Mouse (Mus musculus) embryonic facial prominence, embryonic 11.5 days (tissue): ENCODE measurements around the gene Eed. TPM values are rescaled to one million over a fixed set of nuclear protein-coding genes. Genes with fewer than 3 reads are reported as not detected.
A peak's percentile ranks its signal among the peaks of the same experiment; 100 is the strongest.

Experiments
- ATAC-seq: fragments of 200-750 bp; cut with Nextera tagmentation; replicated peaks from 2 replicates; pipeline ENCODE4 v1.8.0; 2017; ENCODE audit warnings: low read depth; ENCODE audit not compliant: insufficient number of reproducible peaks, low FRiP score, low TSS enrichment
- DNase-seq: peaks from one replicate; pipeline ENCODE4 v3.0.0-alpha.2; 2015; ENCODE audit warnings: low spot score
- H3K27ac ChIP-seq: fragments of 300-500 bp; sonication (generic); replicated peaks from 2 replicates; pipeline ENCODE4 v1.5.1; 2014; ENCODE audit warnings: mild to moderate bottlenecking, low read depth, low read length, control low read depth
- H3K27me3 ChIP-seq: fragments of 300-500 bp; sonication (generic); 2 replicates; pipeline ENCODE4 v1.6.1; 2014; ENCODE audit warnings: mild to moderate bottlenecking, low read length, moderate library complexity, mixed read lengths; ENCODE audit not compliant: control insufficient read depth, insufficient read depth
- H3K36me3 ChIP-seq: fragments of 300-500 bp; sonication (generic); replicated peaks from 2 replicates; pipeline ENCODE4 v1.6.1; 2014; ENCODE audit warnings: low read depth, mild to moderate bottlenecking, low read length, moderate library complexity, mixed read lengths; ENCODE audit not compliant: control insufficient read depth, insufficient read depth
- H3K4me1 ChIP-seq: fragments of 300-500 bp; sonication (generic); 2 replicates; pipeline ENCODE4 v1.6.1; 2014; ENCODE audit warnings: low read length, mixed read lengths; ENCODE audit not compliant: control insufficient read depth, insufficient read depth
- H3K4me2 ChIP-seq: fragments of 300-500 bp; sonication (generic); 2 replicates; pipeline ENCODE4 v1.6.1; 2014; ENCODE audit warnings: low read depth, mild to moderate bottlenecking, control low read depth, low read length, moderate library complexity
- H3K4me3 ChIP-seq: fragments of 300-500 bp; sonication (generic); 2 replicates; pipeline ENCODE4 v1.5.1; 2014; ENCODE audit warnings: low read depth, low read length, control low read depth
- H3K9ac ChIP-seq: fragments of 300-500 bp; sonication (generic); replicated peaks from 2 replicates; pipeline ENCODE4 v1.6.1; 2014; ENCODE audit warnings: mild to moderate bottlenecking, control low read depth, low read length
- H3K9me3 ChIP-seq: fragments of 300-500 bp; sonication (generic); replicated peaks from 2 replicates; pipeline ENCODE4 v1.6.1; 2016; ENCODE audit warnings: mild to moderate bottlenecking, low read length, inconsistent platforms, mixed read lengths; ENCODE audit not compliant: control insufficient read depth
- WGBS: fragments of 180-500 bp; shearing (Covaris S2); extraction: QIAGEN DNeasy Blood & Tissue Kit; methylation state at CpG from one replicate; pipeline ENCODE4 v1.1.7; 2014; 5-methylcytosine and 5-hydroxymethylcytosine counted together
- polyA plus RNA-seq: library from polyadenylated mRNA; unstranded; fragments of >200 nt; fragmentation: Nextera tagmentation; extraction: Ambion mirVana; gene quantifications from 2 replicates; pipeline ENCODE4 v1.2.1, GENCODE M21; 2014

The Eed gene
- polyA plus RNA-seq, 1 experiment from 2014 or later = 100 TPM

GRCm38 (mm10) chr7:89912356-89912755 lies 68.4 kb downstream of the Eed start:
- Histone ChIP-seq H3K27me3 (no peaks in the 10 kb centered on the region), H3K4me3 (no peak overlapping the region), H3K9me3 (no peaks in the 10 kb centered on the region), H3K27ac (no peak overlapping the region), H3K4me2 (no peak overlapping the region), H3K36me3 (no peaks in the 10 kb centered on the region), H3K9ac (no peak overlapping the region), H3K4me1 (no peaks in the 10 kb centered on the region)
- 93% methylated on average over 3 of the region's 3 CpGs for WGBS
- no peak for DNase-seq
- no peak for ATAC-seq

- H3K9me3 ChIP-seq = no peaks in the 10 kb centered on the region
- no peaks in the 10 kb centered on the region for H3K4me1 ChIP-seq
- no peak overlapping the region for H3K4me2 ChIP-seq
- no peak overlapping the region for H3K27ac ChIP-seq
- ATAC-seq = no peak
- H3K36me3 ChIP-seq = no peaks in the 10 kb centered on the region
- no peak overlapping the region for H3K9ac ChIP-seq
- no peaks in the 10 kb centered on the region for H3K27me3 ChIP-seq
- WGBS = 71% methylated on average over 4 of the region's 4 CpGs
- no peak for DNase-seq
- no peak overlapping the region for H3K4me3 ChIP-seq
Observed at GRCm38 (mm10) chr7:89909711-89910110, 71.1 kb downstream of the Eed start.

GRCm38 (mm10) chr7:89908899-89909621 lies 71.7 kb downstream of the Eed start:
- no peaks in the 10 kb centered on the region for H3K27me3 ChIP-seq
- H3K36me3 ChIP-seq = no peaks in the 10 kb centered on the region
- H3K27ac ChIP-seq = no peak overlapping the region
- H3K9ac ChIP-seq = no peak overlapping the region
- ATAC-seq (no peak), DNase-seq (peak; percentile 21)
- no peak overlapping the region for H3K4me3 ChIP-seq
- no peaks in the 10 kb centered on the region for H3K4me1 ChIP-seq
- H3K9me3 ChIP-seq = no peaks in the 10 kb centered on the region
- H3K4me2 ChIP-seq = no peak overlapping the region; the same call in 1 of the 2 replicates
- 69% methylated on average over 20 of the region's 20 CpGs for WGBS

- ATAC-seq = no peak
- WGBS = 34% methylated on average over 7 of the region's 7 CpGs
Observed at GRCm38 (mm10) chr7:89908421-89908820, 72.4 kb downstream of the Eed start.

GRCm38 (mm10) chr7:89907950-89908349 lies 72.8 kb downstream of the Eed start:
- no peaks in the 10 kb centered on the region for H3K27me3 ChIP-seq
- DNase-seq (peak; percentile 85), ATAC-seq (no peak)
- H3K4me2 ChIP-seq = no peak overlapping the region
- H3K4me3 ChIP-seq = no peak overlapping the region
- 23% methylated on average over 8 of the region's 8 CpGs for WGBS
- H3K4me1 ChIP-seq = no peaks in the 10 kb centered on the region
- H3K9ac ChIP-seq = no peak overlapping the region
- H3K27ac ChIP-seq = no peak overlapping the region
- H3K9me3 ChIP-seq = no peaks in the 10 kb centered on the region
- H3K36me3 ChIP-seq = no peaks in the 10 kb centered on the region

More at GRCm38 (mm10) chr7:89908421-89908820, 72.4 kb downstream of the Eed start:
- Histone ChIP-seq H3K9me3 (no peaks in the 10 kb centered on the region), H3K27me3 (no peaks in the 10 kb centered on the region), H3K36me3 (no peaks in the 10 kb centered on the region), H3K4me1 (no peaks in the 10 kb centered on the region), H3K4me3 (no peak overlapping the region), H3K9ac (no peak overlapping the region), H3K4me2 (no peak overlapping the region; the same call in 1 of the 2 replicates), H3K27ac (no peak overlapping the region)
- DNase-seq = peak; percentile 69

Other genes with a start within 250 kb of the Eed start
- gene Ccdc81, start 77.4 kb downstream of the Eed start, polyA plus RNA-seq = 0.46 and 0.55 TPM in 2 replicates
- 166 and 184 TPM in 2 replicates for gene Hikeshi, start 39.8 kb downstream of the Eed start, polyA plus RNA-seq
- gene Picalm, start 149.2 kb upstream of the Eed start, polyA plus RNA-seq = 31.6 and 32.1 TPM in 2 replicates